Mouse (Mus musculus) heart, postnatal 0 days (tissue): Measurements from ENCODE around the gene Rap1gap2. TPM values are rescaled to one million over a fixed set of nuclear protein-coding genes. Genes with fewer than 3 reads are reported as not detected.

Experiments
- ATAC-seq: fragments of 200-750 bp; cut with Nextera tagmentation; 2 replicates; pipeline ENCODE4 v1.8.0; 2017; ENCODE audit warnings: low read depth, moderate number of reproducible peaks, moderate library complexity; ENCODE audit not compliant: insufficient read depth
- DNase-seq: peaks from one replicate; pipeline ENCODE4 v3.0.0-alpha.2; 2016; ENCODE audit warnings: low spot score
- H3K27ac ChIP-seq: fragments of 300-500 bp; sonication (generic); 2 replicates; pipeline ENCODE4 v1.5.1; 2014; ENCODE audit warnings: low read depth, mild to moderate bottlenecking
- H3K27me3 ChIP-seq: fragments of 300-500 bp; sonication (generic); 2 replicates; pipeline ENCODE4 v1.6.1; 2014; ENCODE audit warnings: low read length, mixed read lengths; ENCODE audit not compliant: control insufficient read depth, insufficient read depth
- H3K36me3 ChIP-seq: fragments of 300-500 bp; sonication (generic); replicated peaks from 2 replicates; pipeline ENCODE4 v1.6.1; 2014; ENCODE audit warnings: low read length, mixed read lengths; ENCODE audit not compliant: control insufficient read depth, insufficient read depth
- H3K4me1 ChIP-seq: fragments of 300-500 bp; sonication (generic); 2 replicates; pipeline ENCODE4 v1.6.1; 2014; ENCODE audit warnings: antibody characterized with exemption; ENCODE audit not compliant: control insufficient read depth, insufficient read depth
- H3K4me2 ChIP-seq: fragments of 300-500 bp; sonication (generic); 2 replicates; pipeline ENCODE4 v1.6.1; 2014; ENCODE audit warnings: low read depth, mild to moderate bottlenecking, low read length, moderate library complexity
- H3K4me3 ChIP-seq: fragments of 300-500 bp; sonication (generic); 2 replicates; pipeline ENCODE4 v1.5.1; 2014; ENCODE audit warnings: low read depth, low read length
- H3K9ac ChIP-seq: fragments of 300-500 bp; sonication (generic); replicated peaks from 2 replicates; pipeline ENCODE4 v1.6.1; 2014; ENCODE audit warnings: low read depth, low read length, mixed read lengths
- H3K9me3 ChIP-seq: fragments of 300-500 bp; sonication (generic); replicated peaks from 2 replicates; pipeline ENCODE4 v1.6.1; 2016; ENCODE audit warnings: low read length; ENCODE audit not compliant: control insufficient read depth
- CTCF ChIP-seq: IDR thresholded peaks from 2 replicates; pipeline ENCODE4 v1.5.1; 2016; ENCODE audit warnings: antibody characterized with exemption, control low read depth, low read depth
- EP300 ChIP-seq: IDR thresholded peaks from 2 replicates; pipeline ENCODE4 v1.6.1; 2016; ENCODE audit warnings: antibody characterized with exemption, low read depth
- WGBS: fragments of 180-500 bp; shearing (Covaris S2); extraction: QIAGEN DNeasy Blood & Tissue Kit; methylation state at CpG from one replicate; pipeline ENCODE4 v1.1.7; 2014; 5-methylcytosine and 5-hydroxymethylcytosine counted together
- polyA plus RNA-seq: library from polyadenylated mRNA; unstranded; fragments of >200 nt; fragmentation: Nextera tagmentation; extraction: Ambion mirVana; gene quantifications from 2 replicates; pipeline ENCODE4 v1.2.1, GENCODE M21; 2015
- total RNA-seq: library from RNA; depleted of rRNA; stranded (reverse); fragments of >200 nt; gene quantifications from 2 replicates; pipeline ENCODE4 v1.2.3, GENCODE M21; 2014; ENCODE audit warnings: low replicate concordance

Gene Rap1gap2
- total and polyA plus RNA-seq, 2 experiments from 2014 or later: 5.6 to 16.5 TPM

- Histone ChIP-seq H3K27me3 (no peaks in the 10 kb centered on the region), H3K4me1 (peaks cover 12% of the 10 kb centered on the region; the same call in 1 of the 2 replicates), H3K4me3 (no peak overlapping the region), H3K9ac (no peak overlapping the region), H3K36me3 (no peaks in the 10 kb centered on the region), H3K9me3 (no peaks in the 10 kb centered on the region), H3K27ac (no peak overlapping the region), H3K4me2 (no peak overlapping the region)
- DNase-seq (no peak), ATAC-seq (no peak)
- 82% methylated on average over 10 of the region's 10 CpGs for WGBS
- TF ChIP-seq CTCF (no peak), EP300 (no peak)
These were observed 153.5 kb downstream of the Rap1gap2 start for GRCm38 (mm10) chr11:74457194-74457593.

- ATAC-seq: peak; percentile 68
- Histone ChIP-seq H3K4me1 (peaks cover 11% of the 10 kb centered on the region), H3K4me2 (no peak overlapping the region), H3K9me3 (peaks cover 7% of the 10 kb centered on the region; the same call in 1 of the 2 replicates), H3K4me3 (no peak overlapping the region), H3K36me3 (no peaks in the 10 kb centered on the region), H3K27ac (peak overlapping the region; percentile 80), H3K27me3 (no peaks in the 10 kb centered on the region), H3K9ac (no peak overlapping the region)
- peak; percentile 29 for DNase-seq
- WGBS: 38% methylated on average over 4 of the region's 4 CpGs
- no peak for TF ChIP-seq EP300
- no peak for TF ChIP-seq CTCF
These were observed 162.2 kb downstream of the Rap1gap2 start for GRCm38 (mm10) chr11:74448556-74448955.

GRCm38 (mm10) chr11:74447991-74448403 is 162.7 kb downstream of the Rap1gap2 start:
- TF ChIP-seq EP300: no peak
- TF ChIP-seq CTCF: no peak
- ATAC-seq (no peak), DNase-seq (no peak)
- H3K4me1 ChIP-seq: peaks cover 11% of the 10 kb centered on the region
- H3K4me3 ChIP-seq: no peak overlapping the region
- H3K4me2 ChIP-seq: no peak overlapping the region
- H3K36me3 ChIP-seq: no peaks in the 10 kb centered on the region
- peaks cover 7% of the 10 kb centered on the region; the same call in 1 of the 2 replicates for H3K9me3 ChIP-seq
- peak overlapping the region; percentile 80 for H3K27ac ChIP-seq
- H3K9ac ChIP-seq: no peak overlapping the region
- H3K27me3 ChIP-seq: no peaks in the 10 kb centered on the region
- 81% methylated on average over 6 of the region's 6 CpGs for WGBS

- WGBS: 81% methylated on average over 3 of the region's 3 CpGs
These were observed 165.1 kb downstream of the Rap1gap2 start for GRCm38 (mm10) chr11:74445591-74445990.

GRCm38 (mm10) chr11:74443924-74444256 is 166.8 kb downstream of the Rap1gap2 start:
- Histone ChIP-seq H3K4me3 (no peak overlapping the region), H3K27me3 (no peaks in the 10 kb centered on the region), H3K27ac (no peak overlapping the region), H3K4me1 (peaks cover 17% of the 10 kb centered on the region), H3K9ac (no peak overlapping the region), H3K36me3 (no peaks in the 10 kb centered on the region), H3K9me3 (peaks cover 7% of the 10 kb centered on the region; the same call in 1 of the 2 replicates), H3K4me2 (no peak overlapping the region)
- ATAC-seq (no peak), DNase-seq (no peak)
- no peak for TF ChIP-seq EP300
- no peak for TF ChIP-seq CTCF
- WGBS: 75% methylated on average over 5 of the region's 5 CpGs

More at GRCm38 (mm10) chr11:74445591-74445990, 165.1 kb downstream of the Rap1gap2 start:
- Histone ChIP-seq H3K9me3 (peaks cover 7% of the 10 kb centered on the region; the same call in 1 of the 2 replicates), H3K4me2 (no peak overlapping the region), H3K36me3 (no peaks in the 10 kb centered on the region), H3K4me3 (no peak overlapping the region), H3K9ac (no peak overlapping the region), H3K27ac (no peak overlapping the region), H3K4me1 (peaks cover 11% of the 10 kb centered on the region), H3K27me3 (no peaks in the 10 kb centered on the region)
- DNase-seq (no peak), ATAC-seq (no peak)
- TF ChIP-seq EP300: no peak
- no peak for TF ChIP-seq CTCF
